Mouse (Mus musculus) G1E (cell line): ENCODE measurements around the gene Klf16.

Experiments
- CTCF ChIP-seq: IDR thresholded peaks from 2 replicates; pipeline ENCODE4 v1.5.1; 2012; ENCODE audit warnings: low read depth, low read length, inconsistent platforms, mixed read lengths
- GATA1 ChIP-seq: IDR thresholded peaks from 2 replicates; pipeline ENCODE4 v1.6.1; 2012; ENCODE audit warnings: borderline replicate concordance, low read length, inconsistent platforms, mixed read lengths
- POLR2AphosphoS5 ChIP-seq: IDR thresholded peaks from 2 replicates; pipeline ENCODE4 v1.6.1; 2012; ENCODE audit warnings: low read depth, low read length, inconsistent platforms; ENCODE audit not compliant: insufficient replicate concordance
- TAL1 ChIP-seq: conservative IDR thresholded peaks from 2 replicates; pipeline ENCODE4 v1.6.1; 2012; ENCODE audit warnings: low read depth, low read length, inconsistent platforms, mixed read lengths

GRCm38 (mm10) chr10:80576351-80577194 lies 548 bp downstream of the Klf16 start:
- no peak for TF ChIP-seq CTCF
- no peak for TF ChIP-seq GATA1
- no peak for TF ChIP-seq POLR2AphosphoS5
- no peak for TF ChIP-seq TAL1
